Mouse (Mus musculus) 3134 (cell line): ENCODE measurements at regions not wholly inside any gene's neighbourhood (a gene's known extent, or its start where the extent isn't known, plus 50 kb on each side); places are given as distances from the start of the nearest gene placed in this dataset.

Experiments
- DNase-seq: peaks from one replicate; pipeline ENCODE4 v3.0.0-alpha.2; 2011; ENCODE audit warnings: low spot score; ENCODE audit not compliant: insufficient read length; ENCODE audit errors: extremely low read depth

DNA sequence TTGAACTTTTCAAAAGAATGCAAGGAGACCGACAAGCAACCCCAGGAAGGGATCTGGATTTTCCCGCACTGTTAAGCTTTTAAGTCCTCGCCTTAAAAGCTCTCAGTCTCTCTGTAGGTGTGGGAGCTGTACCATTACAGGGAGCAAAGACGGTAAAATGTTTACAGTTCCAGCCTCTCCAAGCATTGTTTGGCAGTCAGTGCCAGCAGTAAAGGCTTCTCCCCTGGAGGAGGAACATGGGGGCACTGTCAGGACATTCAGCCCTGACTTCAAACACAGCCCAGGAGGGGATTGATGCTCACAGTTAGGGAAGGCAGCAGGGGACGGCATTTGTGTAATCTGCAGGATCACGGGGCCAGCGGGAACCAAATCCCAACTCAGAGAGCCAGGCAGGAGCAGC, 750.2 kb downstream of the Tmem132b start:
- DNase-seq, result peak; percentile 2

DNA sequence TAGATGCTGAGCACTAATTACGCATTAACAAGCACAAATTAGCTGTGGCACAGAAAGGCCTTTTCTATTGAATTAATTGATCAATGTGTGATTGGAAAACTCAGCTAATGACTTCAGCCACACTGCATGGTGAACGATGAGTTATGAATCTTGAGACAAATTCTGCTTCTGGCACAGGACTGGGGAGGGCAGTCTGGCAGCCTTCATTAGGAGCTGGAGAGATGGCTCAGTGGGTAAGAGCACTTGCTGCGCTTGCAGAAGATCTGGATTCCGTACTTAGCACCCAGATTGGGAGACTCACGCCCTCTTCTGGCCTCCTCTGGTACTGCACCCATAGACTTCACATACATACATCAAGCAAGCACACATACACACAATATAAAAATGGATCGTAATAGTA, 793.3 kb downstream of the Tmem132b start:
- no peak for DNase-seq

- no peak for DNase-seq
Measured at GRCm38 (mm10) chr5:126328276-126328675, 796.7 kb downstream of the Tmem132b start.

- DNase-seq, result no peak
Measured at GRCm38 (mm10) chr5:126335091-126335490, 803.5 kb downstream of the Tmem132b start.

GRCm38 (mm10) chr5:126335553-126336520, 804.3 kb downstream of the Tmem132b start:
- no peak for DNase-seq

DNA sequence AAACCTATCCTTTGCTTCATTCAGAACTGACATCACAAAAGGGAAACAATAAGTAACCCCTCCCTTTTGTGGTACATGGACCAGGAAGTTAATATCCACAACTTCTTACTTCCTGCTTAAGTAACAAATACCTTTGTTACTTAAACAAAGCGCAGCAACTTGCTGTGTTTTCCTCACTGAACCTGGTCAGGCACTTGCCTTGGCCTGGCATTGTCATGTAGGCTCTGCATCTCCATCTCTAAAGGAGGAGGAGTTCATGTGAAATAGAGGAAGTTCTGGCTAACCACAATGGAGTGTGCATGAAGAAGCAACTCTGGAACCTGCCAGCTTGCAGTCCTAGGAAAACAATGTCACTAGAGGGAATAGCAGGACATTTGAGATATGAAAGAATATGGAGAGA, 806.3 kb downstream of the Tmem132b start:
- no peak for DNase-seq

DNA sequence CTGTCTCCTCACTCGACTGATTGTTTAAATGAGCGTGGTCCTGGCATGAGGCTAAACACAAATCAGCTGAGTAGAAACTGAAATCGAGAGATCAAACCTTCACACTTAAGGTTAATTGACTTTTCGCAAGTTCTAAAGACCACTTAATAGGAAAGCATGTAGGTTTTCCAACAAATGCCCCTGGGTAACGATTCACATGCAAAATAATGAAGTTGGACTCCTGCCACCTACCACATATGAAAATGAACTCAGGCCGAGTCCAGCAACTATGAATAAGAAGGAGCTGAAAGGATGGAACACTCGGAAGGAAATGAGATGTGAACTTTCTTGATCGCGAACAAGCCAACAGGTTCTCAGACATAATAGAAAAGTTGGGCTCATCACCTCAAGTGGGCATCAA, 812.0 kb downstream of the Tmem132b start:
- no peak for DNase-seq

GRCm38 (mm10) chr5:126350936-126351335, 819.4 kb downstream of the Tmem132b start:
- DNase-seq, result no peak

GRCm38 (mm10) chr5:126369436-126369835, 837.9 kb downstream of the Tmem132b start:
- DNase-seq, result no peak

- DNase-seq, result no peak
Measured at GRCm38 (mm10) chr5:126392306-126392705, 849.3 kb upstream of the Tmem132c start.

DNA sequence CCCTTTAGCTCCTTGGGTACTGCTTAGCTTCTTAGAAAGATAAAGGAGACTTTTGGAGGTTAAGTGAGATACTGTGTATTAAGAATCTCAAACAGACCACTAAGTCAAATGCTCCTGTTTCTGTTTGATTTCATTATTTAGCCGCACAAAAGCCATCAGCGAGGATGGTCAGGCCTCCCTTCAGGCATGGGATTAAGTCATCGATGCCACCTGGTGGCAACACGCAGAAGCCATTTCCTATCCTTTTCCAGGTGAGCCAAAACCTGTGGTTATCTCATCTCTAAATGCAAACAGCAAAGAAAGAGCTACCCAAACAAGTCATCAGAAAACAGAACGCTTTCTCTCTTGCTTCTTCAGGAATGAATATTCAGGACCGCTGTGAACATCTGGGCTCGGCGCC, 846.3 kb upstream of the Tmem132c start:
- no peak for DNase-seq

DNA sequence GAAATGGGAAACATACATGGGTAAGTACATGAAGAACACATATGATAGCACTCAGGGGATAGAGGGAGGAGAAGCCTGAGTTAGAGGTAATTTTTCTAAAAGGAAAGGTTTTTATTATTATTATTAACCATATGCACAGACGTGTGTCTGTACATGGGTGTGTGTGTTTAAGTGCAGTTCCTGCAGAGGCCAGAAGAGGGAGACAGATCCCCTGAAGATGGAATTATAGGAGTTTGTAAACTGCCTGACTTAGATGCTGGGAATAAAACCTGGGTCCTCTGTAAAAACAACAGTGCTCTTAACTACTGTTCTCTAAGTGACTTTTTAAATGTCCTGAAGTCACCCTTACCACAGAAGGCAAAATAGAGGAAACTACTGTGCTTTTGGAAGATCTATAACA, 809.9 kb upstream of the Tmem132c start:
- no peak for DNase-seq

- DNase-seq, result no peak
Measured at GRCm38 (mm10) chr5:126438696-126439095, 802.9 kb upstream of the Tmem132c start.

GRCm38 (mm10) chr5:126440516-126440915, 801.1 kb upstream of the Tmem132c start:
- no peak for DNase-seq

- no peak for DNase-seq
Measured at GRCm38 (mm10) chr5:126475761-126476160, 765.8 kb upstream of the Tmem132c start.

- no peak for DNase-seq
Measured at GRCm38 (mm10) chr5:126522076-126522475, 719.5 kb upstream of the Tmem132c start.

- no peak for DNase-seq
Measured at GRCm38 (mm10) chr5:126525863-126526262, 715.7 kb upstream of the Tmem132c start.

DNA sequence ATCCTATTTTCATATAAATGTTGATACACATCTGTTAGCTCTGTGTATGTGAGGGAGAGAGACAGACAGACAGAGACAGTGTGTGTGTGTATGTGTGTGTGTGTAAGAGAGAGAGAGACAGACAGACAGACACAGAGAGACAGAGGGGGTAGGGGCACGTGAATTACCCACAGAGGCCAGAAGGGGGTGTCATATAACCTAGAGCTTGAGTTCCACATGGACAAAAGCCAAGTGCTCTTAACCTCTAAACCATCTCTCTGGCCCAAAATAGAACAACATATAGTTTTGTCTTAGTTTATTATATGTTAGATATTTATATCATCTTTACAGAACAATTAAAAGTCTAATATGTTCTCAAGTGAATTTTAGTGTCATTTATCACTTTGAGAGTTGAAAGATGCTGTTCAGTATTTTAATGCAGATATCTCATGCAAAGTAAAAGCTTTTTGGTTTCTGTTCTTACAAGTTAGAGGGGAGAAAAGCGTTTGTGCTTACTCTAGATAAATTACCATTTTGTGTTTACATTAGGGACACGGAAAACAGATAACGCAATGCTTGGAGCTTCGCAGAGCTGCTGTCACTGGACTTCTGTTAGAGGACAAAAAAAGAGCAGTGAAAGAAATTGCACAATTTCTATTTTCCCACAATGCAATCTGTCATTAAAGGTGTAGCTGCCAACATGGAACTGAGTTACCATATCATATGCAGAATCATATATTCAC, 710.6 kb upstream of the Tmem132c start:
- DNase-seq, result no peak

- no peak for DNase-seq
Measured at GRCm38 (mm10) chr5:126531528-126531894, 710.1 kb upstream of the Tmem132c start.

DNA sequence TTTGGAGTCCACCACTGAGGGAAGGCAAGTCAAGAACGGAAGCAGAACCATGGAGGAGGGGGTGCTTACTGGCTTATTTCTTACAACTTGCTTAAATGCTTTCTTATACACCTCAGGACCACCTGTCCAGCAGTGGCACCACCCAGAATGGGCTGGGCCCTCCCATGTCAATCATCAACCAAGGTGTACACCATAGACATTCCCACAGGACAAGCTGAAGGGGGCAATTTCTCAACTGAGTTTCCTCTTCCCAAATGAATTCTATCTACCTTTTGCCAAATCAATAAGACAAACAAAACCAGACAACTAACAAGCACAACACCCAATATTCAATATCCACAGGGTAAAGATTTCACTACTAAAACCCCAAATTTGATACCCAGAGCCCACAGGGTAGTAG, 709.6 kb upstream of the Tmem132c start:
- no peak for DNase-seq

DNA sequence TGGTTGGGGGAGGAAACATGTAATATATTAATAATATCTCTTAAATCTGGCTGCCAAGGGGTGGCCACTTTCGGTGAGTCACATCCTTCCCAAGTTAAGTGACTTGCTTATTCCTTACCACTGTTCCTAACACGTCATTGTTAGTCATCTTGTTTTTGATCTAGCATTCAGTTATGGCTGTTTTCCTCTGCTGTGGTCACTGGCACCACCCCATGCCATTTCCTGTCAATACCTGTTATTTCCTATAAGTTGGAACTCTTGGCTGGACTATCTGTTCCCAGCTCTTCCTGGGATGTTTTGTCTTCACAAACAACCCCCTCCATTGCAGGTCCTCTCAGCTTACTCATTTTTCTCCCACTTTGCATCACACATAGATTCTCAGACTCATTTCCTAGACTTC, 703.5 kb upstream of the Tmem132c start:
- peak; percentile 86 for DNase-seq
